Mouse (Mus musculus) ES-Bruce4 (cell line): ENCODE measurements around the gene Drd4. TPM values are rescaled to one million over a fixed set of nuclear protein-coding genes. Genes with fewer than 3 reads are reported as not detected.

Experiments used
- H3K27ac ChIP-seq: 2 replicates; pipeline ENCODE4 v1.5.1; 2012; ENCODE audit warnings: low read length, inconsistent platforms; ENCODE audit not compliant: insufficient read depth
- H3K27me3 ChIP-seq: 2 replicates; pipeline ENCODE4 v1.6.1; 2012; ENCODE audit warnings: mild to moderate bottlenecking, low read length, inconsistent platforms; ENCODE audit not compliant: control insufficient read depth, poor library complexity, insufficient read depth, severe bottlenecking
- H3K36me3 ChIP-seq: 2 replicates; pipeline ENCODE4 v1.6.1; 2012; ENCODE audit warnings: inconsistent platforms, mild to moderate bottlenecking, low read length, moderate library complexity; ENCODE audit not compliant: control insufficient read depth, poor library complexity, insufficient read depth, severe bottlenecking
- H3K4me1 ChIP-seq: one replicate; pipeline ENCODE4 v1.8.1; 2011; ENCODE audit warnings: low read length; ENCODE audit not compliant: control insufficient read depth, insufficient read depth
- H3K4me3 ChIP-seq: 2 replicates; pipeline ENCODE4 v1.5.1; 2011; ENCODE audit warnings: low read depth, mild to moderate bottlenecking, low read length
- H3K9ac ChIP-seq: 2 replicates; pipeline ENCODE4 v1.6.1; 2012; ENCODE audit warnings: low read depth, mild to moderate bottlenecking, inconsistent platforms; ENCODE audit not compliant: poor library complexity, severe bottlenecking
- H3K9me3 ChIP-seq: replicated peaks from 2 replicates; pipeline ENCODE4 v1.6.1; 2012; ENCODE audit warnings: mild to moderate bottlenecking, low read length, inconsistent platforms; ENCODE audit not compliant: control insufficient read depth, poor library complexity, insufficient read depth, severe bottlenecking
- CTCF ChIP-seq: IDR thresholded peaks from one replicate; pipeline ENCODE4 v1.8.1; 2011; ENCODE audit warnings: low read depth, low read length
- EP300 ChIP-seq: IDR thresholded peaks from 2 replicates; pipeline ENCODE4 v1.6.1; 2011; ENCODE audit warnings: low read depth, low read length; ENCODE audit not compliant: insufficient read depth
- POLR2A ChIP-seq: IDR thresholded peaks from one replicate; pipeline ENCODE4 v1.8.1; 2011; ENCODE audit warnings: low read length; ENCODE audit not compliant: insufficient read depth
- polyA plus RNA-seq: library from polyadenylated mRNA; stranded (reverse); fragments of >200 nt; gene quantifications from 2 replicates; pipeline ENCODE4 v1.2.4, GENCODE M21; 2011; ENCODE audit warnings: low read depth; ENCODE audit not compliant: missing spikeins, insufficient read depth, insufficient read length

Gene Drd4
- polyA plus RNA-seq, 1 experiment, result 0.21 TPM

DNA sequence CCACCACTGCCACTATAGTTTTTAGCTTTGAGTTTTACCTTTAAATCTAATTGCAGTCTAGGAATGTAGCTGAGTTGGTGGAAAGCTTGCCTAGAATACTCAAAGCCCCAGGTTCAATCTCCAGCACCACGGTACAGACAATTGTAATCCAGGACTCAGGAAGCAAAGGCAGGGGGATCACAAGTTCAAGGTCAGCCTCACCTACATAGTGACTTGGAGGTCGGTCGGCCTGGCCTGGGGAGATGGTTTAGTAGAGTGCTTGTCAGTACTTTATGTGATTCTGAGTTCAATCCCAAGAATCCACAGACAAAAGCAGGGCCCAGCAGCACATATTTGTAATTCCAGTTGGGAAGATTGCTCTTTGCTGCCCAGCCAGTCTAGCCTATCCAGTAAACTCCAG is 3.8 kb upstream of the Drd4 start:
- peaks cover 8% of the 10 kb centered on the region for H3K27me3 ChIP-seq
- H3K4me3 ChIP-seq, result no peak overlapping the region
- no peaks in the 10 kb centered on the region for H3K36me3 ChIP-seq
- TF ChIP-seq CTCF (no peak), EP300 (0 out of 2 replicates have a peak, but pooled peaks have one; percentile 20), POLR2A (no peak)
- H3K9me3 ChIP-seq, result no peaks in the 10 kb centered on the region
- no peak overlapping the region for H3K9ac ChIP-seq
- H3K4me1 ChIP-seq, result peaks cover 1% of the 10 kb centered on the region
- no peak overlapping the region for H3K27ac ChIP-seq

DNA sequence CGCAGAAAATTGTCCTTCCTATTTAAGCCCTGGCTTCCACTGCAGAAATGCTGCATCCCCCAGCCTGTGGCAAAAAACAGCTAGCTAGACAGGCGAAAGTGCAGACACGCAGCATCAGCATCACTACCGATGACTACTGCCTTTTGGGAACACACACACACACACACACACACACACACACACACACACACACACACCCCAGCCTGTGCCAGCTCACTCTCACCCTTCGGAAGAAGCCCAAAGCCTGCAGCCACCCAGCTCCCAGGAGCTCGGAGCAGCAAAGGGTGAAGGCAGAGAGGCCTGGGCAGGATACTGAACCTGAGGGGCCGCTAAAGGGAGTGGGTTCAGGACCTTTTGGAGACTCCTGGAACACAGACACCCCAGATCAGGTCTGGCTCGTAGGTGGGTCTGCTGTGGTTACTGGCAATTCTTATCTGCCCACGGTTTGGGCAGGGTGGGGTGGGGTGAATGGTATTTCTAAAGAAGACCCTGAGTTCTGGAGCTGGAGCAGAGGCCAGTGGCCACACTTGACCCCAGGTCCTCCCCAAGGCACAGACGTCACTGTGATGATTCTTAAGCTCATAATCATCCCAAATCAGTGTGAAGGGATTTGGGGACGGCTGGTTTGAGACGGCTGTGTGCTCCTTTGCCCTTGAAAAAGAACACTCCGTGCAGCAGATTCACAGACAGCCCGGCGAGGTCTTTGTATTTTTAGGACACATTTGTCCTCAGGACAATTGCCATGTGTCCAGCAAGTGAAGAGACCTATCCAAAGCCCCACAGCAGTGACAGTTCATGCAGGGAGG is 980 bp downstream of the Drd4 start:
- Histone ChIP-seq H3K27me3 (peaks cover 15% of the 10 kb centered on the region), H3K9ac (peak overlapping the region; percentile 46; the same call in 1 of the 2 replicates), H3K4me3 (peak overlapping the region; percentile 68; the same call in 1 of the 2 replicates), H3K36me3 (no peaks in the 10 kb centered on the region), H3K4me1 (peaks cover 3% of the 10 kb centered on the region), H3K9me3 (no peaks in the 10 kb centered on the region), H3K27ac (no peak overlapping the region)
- TF ChIP-seq CTCF (no peak), EP300 (no peak), POLR2A (no peak)

DNA sequence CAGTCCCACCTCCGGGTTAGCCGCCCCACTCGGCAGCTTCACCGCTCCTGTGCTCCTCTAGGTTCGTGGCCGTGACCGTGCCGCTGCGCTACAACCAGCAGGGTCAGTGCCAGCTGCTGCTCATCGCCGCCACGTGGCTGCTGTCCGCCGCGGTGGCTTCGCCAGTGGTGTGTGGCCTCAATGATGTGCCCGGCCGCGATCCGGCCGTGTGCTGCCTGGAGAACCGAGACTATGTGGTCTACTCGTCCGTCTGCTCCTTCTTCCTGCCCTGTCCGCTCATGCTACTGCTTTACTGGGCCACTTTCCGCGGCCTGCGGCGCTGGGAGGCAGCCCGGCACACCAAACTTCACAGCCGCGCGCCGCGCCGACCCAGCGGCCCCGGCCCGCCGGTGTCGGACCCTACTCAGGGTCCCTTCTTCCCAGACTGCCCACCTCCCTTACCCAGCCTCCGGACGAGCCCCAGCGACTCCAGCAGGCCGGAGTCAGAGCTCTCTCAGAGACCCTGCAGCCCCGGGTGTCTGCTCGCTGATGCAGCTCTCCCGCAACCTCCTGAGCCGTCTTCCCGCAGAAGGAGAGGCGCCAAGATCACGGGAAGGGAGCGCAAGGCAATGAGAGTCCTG is 2.2 kb downstream of the Drd4 start:
- peaks cover 2% of the 10 kb centered on the region for H3K4me1 ChIP-seq
- no peaks in the 10 kb centered on the region for H3K36me3 ChIP-seq
- H3K9me3 ChIP-seq, result no peaks in the 10 kb centered on the region
- peaks cover 15% of the 10 kb centered on the region for H3K27me3 ChIP-seq
- peak overlapping the region; percentile 39 for H3K4me3 ChIP-seq
- no peak overlapping the region for H3K27ac ChIP-seq
- peak overlapping the region; percentile 34; the same call in 1 of the 2 replicates for H3K9ac ChIP-seq
- no peak for TF ChIP-seq CTCF
- no peak for TF ChIP-seq POLR2A
- no peak for TF ChIP-seq EP300

DNA sequence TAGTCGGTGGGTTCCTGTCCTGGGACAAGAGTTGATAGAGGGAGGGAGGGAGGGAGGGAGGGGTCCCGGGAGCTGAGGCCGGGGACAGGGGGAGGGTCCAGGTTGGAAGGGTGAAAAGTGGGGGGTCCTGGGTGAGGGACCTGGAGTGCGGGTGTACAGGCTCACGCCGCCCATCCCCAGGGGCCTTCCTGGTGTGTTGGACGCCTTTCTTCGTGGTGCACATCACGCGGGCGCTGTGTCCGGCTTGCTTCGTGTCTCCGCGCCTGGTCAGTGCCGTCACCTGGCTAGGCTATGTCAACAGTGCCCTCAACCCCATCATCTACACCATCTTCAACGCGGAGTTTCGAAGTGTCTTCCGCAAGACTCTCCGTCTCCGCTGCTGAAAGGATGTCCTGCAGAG is 2.7 kb downstream of the Drd4 start:
- TF ChIP-seq POLR2A, result no peak
- no peak for TF ChIP-seq CTCF
- no peak for TF ChIP-seq EP300
- no peak overlapping the region for H3K27ac ChIP-seq
- peaks cover 15% of the 10 kb centered on the region for H3K27me3 ChIP-seq
- H3K4me1 ChIP-seq, result peaks cover 2% of the 10 kb centered on the region
- peak overlapping the region; percentile 34; the same call in 1 of the 2 replicates for H3K9ac ChIP-seq
- no peaks in the 10 kb centered on the region for H3K9me3 ChIP-seq
- H3K4me3 ChIP-seq, result peak overlapping the region; percentile 39
- no peaks in the 10 kb centered on the region for H3K36me3 ChIP-seq

DNA sequence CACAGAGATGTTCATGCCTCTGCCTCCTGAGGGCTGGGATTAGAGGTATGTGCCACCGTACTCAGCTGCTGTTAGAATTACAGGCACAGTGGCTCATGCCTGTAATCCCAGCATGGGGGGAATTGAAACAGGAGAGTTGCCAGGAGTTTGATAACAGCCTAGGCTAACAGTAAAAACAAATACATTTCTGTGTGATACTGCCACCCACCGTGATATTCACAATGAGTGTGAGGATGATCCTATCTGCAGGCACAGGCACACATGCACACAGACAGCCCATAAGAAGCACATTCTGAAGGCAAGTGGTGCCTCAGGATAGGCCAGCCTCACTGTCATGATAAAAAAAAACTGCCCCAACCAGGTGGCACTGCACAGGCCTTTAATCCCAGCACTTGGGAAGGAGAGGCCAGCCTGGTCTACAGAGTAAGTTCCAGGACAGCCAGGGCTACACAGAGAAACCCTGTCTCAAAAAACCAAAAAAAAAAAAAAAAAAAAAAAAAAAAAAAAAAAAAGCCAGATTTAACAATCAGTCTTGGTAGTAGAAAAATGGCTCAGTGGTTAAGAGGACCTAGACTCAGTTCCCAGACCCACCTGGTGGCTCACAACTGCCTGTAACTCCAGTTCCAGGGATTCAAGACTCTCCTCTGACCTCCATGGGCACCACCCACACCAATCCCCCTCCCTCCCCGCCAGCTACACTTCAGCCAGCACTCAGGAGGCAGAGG is 6.3 kb downstream of the Drd4 start:
- Histone ChIP-seq H3K36me3 (peaks cover 9% of the 10 kb centered on the region; the same call in 1 of the 2 replicates), H3K9ac (no peak overlapping the region), H3K27ac (no peak overlapping the region), H3K4me1 (peaks cover 2% of the 10 kb centered on the region), H3K27me3 (peaks cover 7% of the 10 kb centered on the region; the same call in 1 of the 2 replicates), H3K4me3 (no peak overlapping the region), H3K9me3 (no peaks in the 10 kb centered on the region)
- TF ChIP-seq CTCF, result no peak
- no peak for TF ChIP-seq EP300
- no peak for TF ChIP-seq POLR2A
